Mouse (Mus musculus): ENCODE data around the gene Fam171a2.

DNA sequence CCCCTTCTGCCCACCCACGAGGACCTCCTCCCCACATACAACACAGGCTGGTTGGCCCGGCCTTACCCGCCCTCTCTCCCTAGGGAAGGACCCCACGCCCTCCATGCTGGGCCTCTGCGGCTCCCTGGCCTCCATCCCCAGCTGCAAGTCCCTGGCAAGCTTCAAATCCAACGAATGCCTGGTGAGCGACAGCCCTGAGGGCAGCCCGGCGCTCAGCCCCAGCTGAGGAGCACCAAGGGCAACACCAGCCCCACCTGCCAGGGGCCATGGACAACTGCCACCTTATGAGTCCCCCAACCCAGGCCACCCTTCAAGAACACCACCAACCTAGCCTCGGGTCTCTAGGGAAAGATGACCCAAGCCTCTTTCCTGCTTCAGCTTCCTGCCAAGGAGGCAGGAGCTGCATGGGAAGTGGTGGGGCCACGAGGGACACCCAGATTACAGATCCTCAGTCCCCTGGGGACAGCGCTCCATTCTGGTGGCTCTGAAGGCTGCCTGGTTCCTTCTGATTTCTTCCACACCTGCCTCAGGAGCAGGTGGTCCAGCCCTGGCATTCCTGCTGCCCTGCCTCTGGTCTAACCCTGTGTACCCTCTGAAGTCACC, 45.5 kb downstream of the Fam171a2 start:
- TF ChIP-seq POLR2A (IDR thresholded peaks at IDR 0.05; ENCODE audit: borderline replicate concordance, extremely low read depth, low read depth, low read length) (no peak), CTCF (IDR thresholded peaks at IDR 0.05; ENCODE audit: insufficient read depth, low read length) (no peak)
